Mouse (Mus musculus) cortical plate, adult 2 months (tissue): ENCODE results near the gene Fndc10. TPM values are rescaled to one million over a fixed set of nuclear protein-coding genes. Genes with fewer than 3 reads are reported as not detected.

Experiments used
- H3K27ac ChIP-seq: fragments of 200-500 bp; 2 replicates; pipeline ENCODE4 v1.5.1; 2012; ENCODE audit warnings: low read length, control low read depth, inconsistent platforms; ENCODE audit not compliant: insufficient read depth
- H3K4me1 ChIP-seq: fragments of 200-500 bp; 2 replicates; pipeline ENCODE4 v1.6.1; 2011; ENCODE audit warnings: low read length; ENCODE audit not compliant: control insufficient read depth, insufficient read depth
- H3K4me3 ChIP-seq: fragments of 200-500 bp; 2 replicates; pipeline ENCODE4 v1.5.1; 2011; ENCODE audit warnings: mild to moderate bottlenecking, low read length, control low read depth; ENCODE audit not compliant: insufficient read depth
- CTCF ChIP-seq: fragments of 200-500 bp; IDR thresholded peaks from 2 replicates; pipeline ENCODE4 v1.5.1; 2011; ENCODE audit warnings: mild to moderate bottlenecking, control low read depth, low read length; ENCODE audit not compliant: insufficient read depth; ENCODE audit errors: extremely low read depth
- POLR2A ChIP-seq: fragments of 200-500 bp; IDR thresholded peaks from 2 replicates; pipeline ENCODE4 v1.6.1; 2011; ENCODE audit warnings: mild to moderate bottlenecking, low read length, control low read depth; ENCODE audit not compliant: insufficient read depth; ENCODE audit errors: extremely low read depth
- polyA plus RNA-seq: library from polyadenylated mRNA; depleted of rRNA; stranded (reverse); fragments of >200 nt; gene quantifications from 2 replicates; pipeline ENCODE4 v1.2.3, GENCODE M21; 2012

Fndc10 gene
- polyA plus RNA-seq, 1 experiment: 42.8 TPM

DNA sequence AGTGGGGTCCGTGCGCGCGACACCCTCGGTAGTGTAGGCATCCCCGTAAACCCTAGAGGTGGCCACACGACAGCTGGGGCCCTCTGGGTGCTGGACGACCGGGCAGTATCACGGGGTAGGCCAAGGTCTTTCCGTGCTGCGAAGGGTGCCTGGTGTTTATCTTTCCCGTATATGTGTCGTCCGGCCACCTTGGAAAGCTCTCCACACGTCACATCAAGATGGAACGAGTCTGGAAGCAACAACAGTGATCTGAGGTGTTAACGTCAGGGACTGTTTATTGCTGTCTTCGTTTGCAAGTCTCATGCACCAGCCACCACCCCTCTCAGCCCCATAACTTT, 11.4 kb downstream of the Fndc10 start:
- Histone ChIP-seq H3K4me1 (peaks cover 6% of the 10 kb centered on the region), H3K27ac (peak overlapping the region; percentile 98), H3K4me3 (peak overlapping the region; percentile 95)
- TF ChIP-seq CTCF: no peak
- TF ChIP-seq POLR2A: no peak

DNA sequence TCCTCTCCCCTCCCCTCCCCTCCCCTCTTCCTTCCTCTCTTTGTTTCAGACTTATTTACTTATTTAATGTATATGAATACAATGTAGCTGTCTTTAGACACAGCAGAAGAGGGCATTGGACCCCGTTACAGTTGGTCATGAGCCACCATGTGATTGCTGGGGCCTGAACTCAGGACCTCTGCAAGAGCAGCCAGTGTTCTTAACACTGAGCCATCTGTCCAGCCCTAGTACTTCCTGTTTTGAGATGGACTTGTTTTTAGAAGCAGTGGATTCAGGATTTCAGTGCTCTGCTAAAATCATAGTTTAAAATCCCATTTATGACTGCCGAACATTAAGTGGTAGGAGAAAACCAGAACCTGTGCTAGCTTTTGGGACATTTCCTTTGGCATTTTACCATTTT, 14.4 kb downstream of the Fndc10 start:
- Histone ChIP-seq H3K27ac (no peak overlapping the region), H3K4me1 (peaks cover 11% of the 10 kb centered on the region), H3K4me3 (no peak overlapping the region)
- TF ChIP-seq CTCF (no peak), POLR2A (no peak)

DNA sequence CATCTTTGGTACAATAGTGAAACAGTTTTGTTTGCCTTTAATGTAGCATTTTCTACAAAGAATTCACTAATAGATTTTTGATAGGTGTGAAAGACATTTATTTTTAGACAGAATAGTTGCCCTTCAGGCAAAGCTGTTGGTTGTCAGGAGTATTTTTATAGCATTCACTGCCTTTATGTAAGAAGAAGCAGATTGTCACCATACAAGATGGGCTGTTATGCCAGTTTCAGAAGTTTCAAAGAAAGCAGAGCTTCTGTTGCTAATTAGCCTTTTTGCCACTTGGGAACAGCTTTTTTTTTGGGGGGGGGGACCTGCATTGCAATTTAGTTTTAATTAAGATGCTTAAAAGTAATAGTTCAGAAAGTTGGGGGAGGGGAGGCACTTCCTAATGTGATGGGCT, 14.8 kb downstream of the Fndc10 start:
- H3K4me1 ChIP-seq: peaks cover 11% of the 10 kb centered on the region
- TF ChIP-seq POLR2A (no peak), CTCF (no peak)
- no peak overlapping the region for H3K4me3 ChIP-seq
- H3K27ac ChIP-seq: no peak overlapping the region

DNA sequence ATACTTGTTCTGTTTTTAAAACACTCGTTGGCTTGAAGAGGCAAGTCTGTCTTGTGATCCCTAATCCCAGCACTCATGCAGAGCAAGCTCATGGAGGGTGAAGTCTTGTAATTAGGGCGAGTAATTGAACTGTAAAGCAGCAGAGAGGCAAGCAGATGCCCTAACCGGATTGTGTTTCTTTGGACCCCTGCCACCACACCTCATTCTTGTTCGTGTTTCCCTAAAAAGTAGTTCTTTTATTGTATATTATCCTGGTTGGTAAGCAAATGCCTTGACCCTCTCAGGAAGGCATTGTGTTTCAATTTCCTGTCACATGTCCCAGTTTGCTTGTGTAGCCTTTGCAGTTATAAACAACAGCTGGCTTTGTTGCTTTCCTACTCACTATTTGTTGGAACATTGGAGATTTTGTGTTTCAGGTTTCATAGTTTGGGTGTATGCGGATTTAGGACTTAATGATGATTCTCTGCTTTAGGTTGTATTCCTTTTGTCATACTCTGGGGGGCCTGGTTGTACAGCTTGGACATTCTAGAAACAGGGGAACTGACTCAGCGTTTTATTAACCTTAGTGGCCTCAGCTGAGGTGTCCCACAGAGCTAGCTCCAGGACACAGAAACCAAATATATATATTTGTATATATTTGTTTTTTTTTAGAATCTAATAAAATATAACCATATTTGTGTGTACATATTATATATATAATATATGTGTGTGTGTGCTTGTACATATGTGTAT, 16.5 kb downstream of the Fndc10 start:
- Histone ChIP-seq H3K4me1 (peaks cover 11% of the 10 kb centered on the region), H3K27ac (peak overlapping the region; percentile 56), H3K4me3 (no peak overlapping the region)
- TF ChIP-seq CTCF: no peak
- no peak for TF ChIP-seq POLR2A

DNA sequence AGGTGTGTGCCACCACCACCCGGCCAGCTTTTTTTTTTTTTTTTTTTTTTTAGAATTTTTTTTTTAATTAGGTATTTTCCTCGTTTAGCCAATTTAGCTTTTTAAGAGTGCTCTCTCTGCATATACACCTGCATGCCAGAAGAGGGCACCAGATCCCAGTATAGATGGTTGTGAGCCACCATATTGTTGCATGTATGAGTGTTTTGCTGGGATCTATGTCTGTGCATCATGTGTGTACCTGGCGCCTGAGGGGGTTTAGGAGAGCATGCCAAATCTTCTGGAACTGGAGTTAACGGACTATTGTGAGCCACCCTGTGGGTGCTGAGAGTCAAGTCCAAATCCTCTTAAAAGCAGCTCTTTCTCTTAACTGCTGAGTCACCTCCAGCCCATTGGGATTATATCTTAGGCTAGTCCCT, 27.5 kb downstream of the Fndc10 start:
- no peak overlapping the region for H3K4me3 ChIP-seq
- H3K27ac ChIP-seq: no peak overlapping the region
- TF ChIP-seq CTCF (peak; percentile 57), POLR2A (no peak)
- H3K4me1 ChIP-seq: no peaks in the 10 kb centered on the region

DNA sequence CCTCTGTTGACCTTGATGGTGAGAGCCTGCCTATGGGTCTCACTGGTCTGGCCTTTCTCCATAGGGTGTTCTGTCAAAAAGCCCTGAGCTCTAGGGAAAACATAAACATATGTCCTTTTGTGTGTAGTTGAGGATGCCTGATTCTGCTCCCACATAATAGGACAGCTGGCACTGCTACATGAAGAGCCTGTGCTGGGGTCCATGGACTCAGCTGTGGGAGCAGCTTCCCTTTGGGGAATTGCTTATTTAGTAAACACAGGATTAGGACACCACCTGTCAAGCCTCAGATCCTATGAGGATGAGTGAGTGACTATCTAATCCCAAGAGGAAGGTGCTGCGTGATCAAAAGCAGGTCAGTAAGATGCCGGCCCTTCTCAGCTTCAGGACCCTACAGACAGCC, 33.9 kb downstream of the Fndc10 start:
- no peak overlapping the region for H3K4me3 ChIP-seq
- H3K27ac ChIP-seq: no peak overlapping the region
- no peaks in the 10 kb centered on the region for H3K4me1 ChIP-seq
- no peak for TF ChIP-seq CTCF
- no peak for TF ChIP-seq POLR2A

DNA sequence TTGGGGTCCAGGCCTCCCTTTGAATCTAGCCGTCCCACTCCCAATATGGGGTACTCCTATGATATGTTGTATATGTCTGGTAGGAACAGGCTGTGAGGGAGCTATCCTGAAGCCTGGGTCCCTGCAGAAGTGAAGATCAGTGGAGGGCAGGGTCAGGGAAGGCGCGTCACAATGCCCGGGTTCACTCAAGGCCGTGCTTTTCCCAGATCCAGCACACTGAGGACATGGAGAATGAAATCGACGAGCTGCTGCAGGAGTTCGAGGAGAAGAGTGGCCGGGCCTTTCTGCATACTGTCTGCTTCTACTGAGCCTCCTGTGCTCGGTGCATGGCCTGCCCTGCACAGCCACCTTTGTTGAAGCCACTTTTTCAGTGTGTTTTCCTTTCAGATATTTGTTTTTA, 39.1 kb downstream of the Fndc10 start:
- H3K27ac ChIP-seq: no peak overlapping the region
- TF ChIP-seq CTCF (no peak), POLR2A (no peak)
- H3K4me3 ChIP-seq: no peak overlapping the region
- peaks cover 8% of the 10 kb centered on the region for H3K4me1 ChIP-seq

DNA sequence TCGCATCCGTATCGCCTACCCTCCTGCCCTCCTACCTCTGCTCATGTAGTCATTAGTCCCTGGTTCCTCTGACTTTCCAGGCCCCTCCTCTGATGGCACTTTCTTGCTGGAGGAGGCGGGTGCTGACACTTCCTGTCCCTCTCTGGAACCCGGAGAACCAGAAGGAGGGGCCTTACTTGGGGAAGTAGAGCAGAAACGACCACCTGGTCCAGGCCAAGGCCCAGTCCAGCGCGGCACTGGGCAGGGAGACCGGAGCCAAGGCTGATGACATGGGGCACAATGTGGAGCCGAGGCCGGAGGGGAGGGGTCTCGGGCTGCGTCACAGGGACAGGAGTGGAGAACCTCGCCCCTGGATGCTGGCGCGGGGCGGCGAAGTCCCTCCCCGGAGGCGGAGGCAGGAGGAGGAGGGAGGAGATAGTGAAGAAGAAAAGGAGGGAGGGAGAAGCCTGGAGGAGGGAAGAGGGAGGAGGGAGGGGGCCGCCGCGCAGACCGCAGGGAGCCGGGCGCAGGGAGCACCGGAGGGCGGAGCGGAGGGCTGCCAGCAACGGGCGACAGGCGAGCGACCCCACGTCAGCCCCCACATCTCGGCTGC, 40.3 kb downstream of the Fndc10 start, which contains the start of gene Tmem240:
Gene Tmem240 (plus strand): TSS at position 451 of the 592 bp plus-strand sequence.
- Histone ChIP-seq H3K4me3 (peak within 1 kb of the TSS; percentile 52), H3K4me1 (peaks cover 11% of the 10 kb centered on the region), H3K27ac (peak within 1 kb of the TSS; percentile 54)
- TF ChIP-seq CTCF (no peak), POLR2A (0 out of 2 replicates have a peak, but pooled peaks have one; percentile 39)

DNA sequence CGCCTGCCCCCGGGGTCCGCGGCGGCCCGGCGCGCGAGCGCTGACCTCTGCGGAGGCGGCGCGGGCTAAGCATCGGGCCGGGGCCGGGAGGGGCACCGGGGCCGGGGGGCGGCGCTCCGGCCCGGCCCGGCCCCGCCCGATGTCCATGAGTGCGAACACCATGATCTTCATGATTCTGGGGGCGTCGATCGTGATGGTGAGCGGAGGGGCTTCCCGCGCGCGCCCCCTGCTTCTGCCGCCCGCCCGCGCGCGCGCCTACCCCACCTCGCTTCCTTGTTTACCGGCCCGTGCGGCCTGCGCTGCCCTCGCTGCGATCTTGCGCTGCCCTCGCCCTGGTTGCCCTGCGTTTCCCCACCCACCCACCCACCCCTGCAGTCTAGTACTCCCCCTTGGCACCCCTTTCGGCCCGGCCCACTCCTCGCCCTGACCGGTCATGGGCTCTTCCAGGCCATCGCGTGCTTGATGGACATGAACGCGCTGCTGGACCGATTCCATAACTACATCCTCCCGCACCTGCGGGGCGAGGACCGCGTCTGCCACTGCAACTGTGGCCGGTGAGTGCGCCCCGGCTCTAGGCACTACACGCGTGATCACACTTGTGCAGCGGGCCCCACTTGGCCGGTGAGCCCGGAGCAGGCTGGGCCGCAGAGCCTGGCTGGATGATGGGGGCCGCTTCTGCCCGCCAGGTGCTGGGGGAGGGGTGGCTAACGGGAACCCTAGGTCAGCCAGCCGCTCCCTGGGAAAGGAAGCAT, 41.0 kb downstream of the Fndc10 start:
- Histone ChIP-seq H3K4me1 (peaks cover 11% of the 10 kb centered on the region), H3K4me3 (peak overlapping the region; percentile 52), H3K27ac (peak overlapping the region; percentile 54)
- no peak for TF ChIP-seq CTCF
- TF ChIP-seq POLR2A: no peak
